Mouse (Mus musculus) heart, adult 2 months (tissue): ENCODE measurements around the gene Rnf19b.

ENCODE experiments used
- CTCF ChIP-seq: fragments of 200-600 bp; IDR thresholded peaks from 2 replicates; pipeline ENCODE4 v1.8.1; 2022; ENCODE audit warnings: antibody characterized with exemption, mild to moderate bottlenecking, moderate library complexity
- EP300 ChIP-seq: fragments of 200-500 bp; IDR thresholded peaks from 2 replicates; pipeline ENCODE4 v1.6.1; 2011; ENCODE audit warnings: low read depth, low read length, control low read depth; ENCODE audit not compliant: insufficient read depth
- POLR2A ChIP-seq: fragments of 200-500 bp; IDR thresholded peaks from 2 replicates; pipeline ENCODE4 v1.6.1; 2011; ENCODE audit warnings: mild to moderate bottlenecking, low read depth, low read length, control low read depth; ENCODE audit not compliant: insufficient read depth

DNA sequence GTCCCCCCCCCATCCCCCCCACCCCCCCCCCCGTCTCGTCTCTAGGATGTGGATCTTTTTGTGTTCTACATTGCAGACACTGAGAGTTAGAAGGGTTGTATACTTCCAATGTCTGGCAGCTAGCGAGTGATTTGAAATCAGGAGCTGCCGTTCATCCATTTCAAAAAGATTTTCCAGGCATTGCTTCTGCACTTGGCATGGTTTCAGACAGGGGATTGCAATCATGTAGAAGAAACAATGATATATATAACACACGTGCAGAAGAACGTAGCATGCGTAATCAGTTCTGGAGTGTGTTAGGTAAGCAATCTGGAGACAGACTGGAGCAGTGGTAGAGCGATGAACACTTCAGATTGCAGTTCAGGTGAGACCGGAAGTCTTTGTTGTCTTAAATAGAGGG, 64.0 kb downstream of the Rnf19b start:
- no peak for TF ChIP-seq EP300
- no peak for TF ChIP-seq POLR2A
- TF ChIP-seq CTCF = no peak
